ENCODE assay signal across 9 mouse cellular contexts in genomic region chr12:110935983-110936620, GRCm38 (mm10). TPM values are rescaled to one million over a fixed set of nuclear protein-coding genes. Genes with fewer than 3 reads are reported as not detected.
DNase-seq lines count a peak whose midpoint lies in the region; ATAC-seq and TF ChIP-seq lines count a peak whose summit lies in the region.
"Had no signal": no experiment of that assay in that cellular context is flagged by ENCODE, and none has a peak within 500 bp of the region (broad histone marks: within the 10 kb centered on the region; RNA-seq: fewer than 3 reads in every experiment).

No protein-coding gene starts in this region.

- WGBS in heart, embryonic 13.5 days = 55% methylated on average over 9 of the region's 9 CpGs
- 61% methylated on average over 9 of the region's 9 CpGs for WGBS in kidney, postnatal 0 days
- WGBS in liver, adult 2 months = 72% methylated on average over 9 of the region's 9 CpGs
- WGBS in neural tube, embryonic 12.5 days = 63% methylated on average over 9 of the region's 9 CpGs
- 58% methylated on average over 9 of the region's 9 CpGs for WGBS in stomach, postnatal 0 days

- H3K4me1 ChIP-seq in heart, embryonic 13.5 days = 0 out of 2 replicates have a peak, but pooled peaks cover 3% of the 10 kb centered on the region
- H3K4me1 ChIP-seq in kidney, postnatal 0 days (replicated peaks; ENCODE audit: insufficient read depth, low read length) = no peaks in the 10 kb centered on the region
- no peaks in the 10 kb centered on the region for H3K4me1 ChIP-seq in liver, adult 2 months (ENCODE audit: control insufficient read depth, insufficient read depth, low read length)
- no peaks in the 10 kb centered on the region for H3K4me1 ChIP-seq in neural tube, embryonic 12.5 days
- no peaks in the 10 kb centered on the region for H3K4me1 ChIP-seq in stomach, postnatal 0 days (replicated peaks; ENCODE audit: control insufficient read depth, insufficient read depth)

- H3K9me3 ChIP-seq in heart, embryonic 13.5 days = no peaks in the 10 kb centered on the region
- H3K9me3 ChIP-seq in kidney, postnatal 0 days (replicated peaks; ENCODE audit: low read length) = no peaks in the 10 kb centered on the region
- no peaks in the 10 kb centered on the region for H3K9me3 ChIP-seq in neural tube, embryonic 12.5 days
- H3K9me3 ChIP-seq in stomach, postnatal 0 days (ENCODE audit: control insufficient read depth, low read length) = no peaks in the 10 kb centered on the region

- no peaks in the 10 kb centered on the region for H3K27me3 ChIP-seq in heart, embryonic 13.5 days (replicated peaks)
- no peaks in the 10 kb centered on the region for H3K27me3 ChIP-seq in kidney, postnatal 0 days (ENCODE audit: insufficient read depth, low read length)
- no peaks in the 10 kb centered on the region for H3K27me3 ChIP-seq in liver, adult 2 months (ENCODE audit: control insufficient read depth, insufficient read depth, low read length)
- no peaks in the 10 kb centered on the region for H3K27me3 ChIP-seq in neural tube, embryonic 12.5 days (replicated peaks)
- H3K27me3 ChIP-seq in stomach, postnatal 0 days (ENCODE audit: control insufficient read depth, insufficient read depth, low read length) = no peaks in the 10 kb centered on the region

- H3K4me3 ChIP-seq in heart, embryonic 13.5 days = no peak overlapping the region
- no peak overlapping the region for H3K4me3 ChIP-seq in kidney, postnatal 0 days (replicated peaks; ENCODE audit: low read depth, low read length)
- no peak overlapping the region for H3K4me3 ChIP-seq in liver, adult 2 months (ENCODE audit: insufficient read depth, low read depth, low read length)
- no peak overlapping the region for H3K4me3 ChIP-seq in neural tube, embryonic 12.5 days
- no peak overlapping the region for H3K4me3 ChIP-seq in stomach, postnatal 0 days (ENCODE audit: low read depth, low read length)

- no peak for TF ChIP-seq EP300 in stomach, postnatal 0 days (optimal IDR thresholded peaks at IDR 0.05)

- TF ChIP-seq POLR2A in liver, adult 2 months (IDR thresholded peaks at IDR 0.05; ENCODE audit: extremely low read depth, insufficient read depth, low read length) = no peak

- no peak overlapping the region for H3K27ac ChIP-seq in heart, embryonic 13.5 days (replicated peaks)
- no peak overlapping the region for H3K27ac ChIP-seq in kidney, postnatal 0 days
- no peak overlapping the region for H3K27ac ChIP-seq in liver, adult 2 months (replicated peaks; ENCODE audit: insufficient read depth, low read depth, low read length)
- H3K27ac ChIP-seq in neural tube, embryonic 12.5 days = no peak overlapping the region
- H3K27ac ChIP-seq in stomach, postnatal 0 days (replicated peaks) = no peak overlapping the region
- H3K27ac ChIP-seq: macrophage had no signal

- TF ChIP-seq CTCF in kidney, postnatal 0 days (IDR thresholded peaks at IDR 0.05; ENCODE audit: low read depth) = peak; percentile 87
- TF ChIP-seq CTCF in liver, adult 2 months (IDR thresholded peaks at IDR 0.05; ENCODE audit: low read depth, low read length) = peak; percentile 98
- TF ChIP-seq CTCF in stomach, postnatal 0 days (IDR thresholded peaks at IDR 0.05; ENCODE audit: low read depth) = peak; percentile 93

- H3K4me2 ChIP-seq in heart, embryonic 13.5 days = no peak overlapping the region
- no peak overlapping the region for H3K4me2 ChIP-seq in kidney, postnatal 0 days (ENCODE audit: low read length)
- no peak overlapping the region for H3K4me2 ChIP-seq in neural tube, embryonic 12.5 days (replicated peaks)
- H3K4me2 ChIP-seq in stomach, postnatal 0 days (replicated peaks; ENCODE audit: low read depth) = no peak overlapping the region

- peaks cover 51% of the 10 kb centered on the region for H3K36me3 ChIP-seq in heart, embryonic 13.5 days
- peaks cover 14% of the 10 kb centered on the region; the same call in 1 of the 2 replicates for H3K36me3 ChIP-seq in kidney, postnatal 0 days (ENCODE audit: insufficient read depth, low read length)
- H3K36me3 ChIP-seq in liver, adult 2 months (ENCODE audit: control insufficient read depth, insufficient read depth, low read length) = peaks cover 9% of the 10 kb centered on the region; the same call in 1 of the 2 replicates
- peaks cover 58% of the 10 kb centered on the region for H3K36me3 ChIP-seq in neural tube, embryonic 12.5 days
- H3K36me3 ChIP-seq in stomach, postnatal 0 days (ENCODE audit: control insufficient read depth, insufficient read depth, low read length) = peaks cover 13% of the 10 kb centered on the region

- DNase-seq in CD8-positive naive resting alpha-beta T cell, adult 2 months (ENCODE audit: low read depth in 2 of 2, low spot score in 2 of 2) = peak; percentile 3 to 17
- peak; percentile 58 for DNase-seq in brain, embryonic 18.5 days (ENCODE audit: low read depth, low spot score)
- peak; percentile 73 for DNase-seq in fibroblast of lung, adult 2 months (ENCODE audit: low read depth)
- peak; percentile 90 for DNase-seq in kidney, postnatal 0 days (ENCODE audit: low spot score)
- peak; percentile 87 for DNase-seq in liver, adult 2 months (ENCODE audit: extremely low read depth, low read depth, low spot score)
- peak; percentile 87 for DNase-seq in stomach, postnatal 0 days (ENCODE audit: low spot score)

- ATAC-seq in heart, embryonic 13.5 days (ENCODE audit: extremely low read depth, insufficient number of reproducible peaks, low FRiP score, low TSS enrichment) = peak; percentile 65; the same call in 1 of the 2 replicates
- peak; percentile 85 for ATAC-seq in kidney, postnatal 0 days (replicated peaks; ENCODE audit: low FRiP score, low read depth)
- peak; percentile 81 for ATAC-seq in neural tube, embryonic 12.5 days (ENCODE audit: low FRiP score, low read depth)
- peak; percentile 89 for ATAC-seq in stomach, postnatal 0 days (ENCODE audit: low FRiP score, low TSS enrichment)

- no peak overlapping the region for H3K9ac ChIP-seq in heart, embryonic 13.5 days
- no peak overlapping the region for H3K9ac ChIP-seq in kidney, postnatal 0 days (ENCODE audit: low read depth, low read length)
- no peak overlapping the region for H3K9ac ChIP-seq in liver, adult 2 months (ENCODE audit: low read depth, low read length)
- H3K9ac ChIP-seq in neural tube, embryonic 12.5 days = no peak overlapping the region
- H3K9ac ChIP-seq in stomach, postnatal 0 days (ENCODE audit: low read length) = no peak overlapping the region

- H3K79me2 ChIP-seq in liver, adult 2 months (ENCODE audit: control insufficient read depth, insufficient read depth, low read length) = no peaks in the 10 kb centered on the region

RNA-seq across cellular contexts. Expression of gene Ankrd9, which starts 42.7 kb away (rescaled TPM):
- polyA plus RNA-seq in heart, embryonic 13.5 days (2015; fragmentation: Nextera tagmentation; extraction: Ambion mirVana) = 13.5 and 13.7 TPM in 2 replicates
- polyA plus RNA-seq in kidney, postnatal 0 days (2015; fragmentation: Nextera tagmentation; extraction: Ambion mirVana) = 19.5 and 19.9 TPM in 2 replicates
- 0.94 and 1.4 TPM in 2 replicates for total RNA-seq in liver, adult 2 months (2014; rRNA removed)
- polyA plus RNA-seq in liver, adult 2 months (2012; rRNA removed) = 10.5 and 12.8 TPM in 2 replicates
- 9.5 and 10.5 TPM in 2 replicates for polyA plus RNA-seq in neural tube, embryonic 12.5 days (2016; fragmentation: Nextera tagmentation; extraction: Ambion mirVana)
- 25.1 and 25.9 TPM in 2 replicates for polyA plus RNA-seq in stomach, postnatal 0 days (2015; fragmentation: Nextera tagmentation; extraction: Ambion mirVana)

RNA-seq across cellular contexts. Expression of gene Tecpr2, which starts 47.0 kb away (rescaled TPM):
- 2.2 and 2.9 TPM in 2 replicates for polyA plus RNA-seq in heart, embryonic 13.5 days (2015; fragmentation: Nextera tagmentation; extraction: Ambion mirVana)
- polyA plus RNA-seq in kidney, postnatal 0 days (2015; fragmentation: Nextera tagmentation; extraction: Ambion mirVana) = 1.8 and 2.0 TPM in 2 replicates
- 2.5 and 3.0 TPM in 2 replicates for total RNA-seq in liver, adult 2 months (2014; rRNA removed)
- polyA plus RNA-seq in liver, adult 2 months (2012; rRNA removed) = 3.2 and 3.8 TPM in 2 replicates
- 7.2 and 7.6 TPM in 2 replicates for polyA plus RNA-seq in neural tube, embryonic 12.5 days (2016; fragmentation: Nextera tagmentation; extraction: Ambion mirVana)
- 1.1 and 1.2 TPM in 2 replicates for polyA plus RNA-seq in stomach, postnatal 0 days (2015; fragmentation: Nextera tagmentation; extraction: Ambion mirVana)

RNA-seq across cellular contexts. Expression of gene Cinp, which starts 47.2 kb away (rescaled TPM):
- polyA plus RNA-seq in heart, embryonic 13.5 days (2015; fragmentation: Nextera tagmentation; extraction: Ambion mirVana) = 59.8 and 66.2 TPM in 2 replicates
- 59.0 and 59.2 TPM in 2 replicates for polyA plus RNA-seq in kidney, postnatal 0 days (2015; fragmentation: Nextera tagmentation; extraction: Ambion mirVana)
- total RNA-seq in liver, adult 2 months (2014; rRNA removed) = 20.4 and 20.8 TPM in 2 replicates
- 22.5 and 23.1 TPM in 2 replicates for polyA plus RNA-seq in liver, adult 2 months (2012; rRNA removed)
- polyA plus RNA-seq in neural tube, embryonic 12.5 days (2016; fragmentation: Nextera tagmentation; extraction: Ambion mirVana) = 65.3 and 68.3 TPM in 2 replicates
- 42.5 and 43.8 TPM in 2 replicates for polyA plus RNA-seq in stomach, postnatal 0 days (2015; fragmentation: Nextera tagmentation; extraction: Ambion mirVana)

Comparison
In these comparisons a context has a peak if more than half of its experiments do, and no peak if none do; other contexts are left out.
1. DNase-seq: peak in every context shown above with its lines; median percentile 90 in kidney, postnatal 0 days; 87 in liver, adult 2 months; 87 in stomach, postnatal 0 days; 73 in fibroblast of lung, adult 2 months; 58 in brain, embryonic 18.5 days; 10 in CD8-positive naive resting alpha-beta T cell, adult 2 months.